Mouse (Mus musculus): ENCODE measurements around the gene Bcl7a.

The Bcl7a gene

GRCm38 (mm10) chr5:123343707-123344627, at the start of gene Bcl7a:
Bcl7a (plus strand) TSS chr5:123343834.
- DNase-seq (ENCODE audit: low spot score) = peak; percentile 87

- DNase-seq (ENCODE audit: low spot score) = peak; percentile 31
Observed at GRCm38 (mm10) chr5:123294653-123295052, 49.0 kb upstream of the Bcl7a start.

GRCm38 (mm10) chr5:123296224-123296806, 47.3 kb upstream of the Bcl7a start:
- no peak for DNase-seq (ENCODE audit: low spot score)

GRCm38 (mm10) chr5:123296972-123297754, 46.5 kb upstream of the Bcl7a start:
- no peak for DNase-seq (ENCODE audit: low spot score)

GRCm38 (mm10) chr5:123297830-123298229, 45.8 kb upstream of the Bcl7a start:
- DNase-seq (ENCODE audit: low spot score) = no peak

GRCm38 (mm10) chr5:123298526-123298925, 45.1 kb upstream of the Bcl7a start:
- DNase-seq (ENCODE audit: low spot score) = no peak

GRCm38 (mm10) chr5:123300496-123301034, 43.1 kb upstream of the Bcl7a start:
- no peak for DNase-seq (ENCODE audit: low spot score)

GRCm38 (mm10) chr5:123301780-123302521, 41.7 kb upstream of the Bcl7a start:
- DNase-seq (ENCODE audit: low spot score) = peak; percentile 34

GRCm38 (mm10) chr5:123307630-123308282, 35.9 kb upstream of the Bcl7a start:
- DNase-seq (ENCODE audit: low spot score) = no peak

GRCm38 (mm10) chr5:123309816-123310215, 33.8 kb upstream of the Bcl7a start:
- DNase-seq (ENCODE audit: low spot score) = no peak

- no peak for DNase-seq (ENCODE audit: low spot score)
Observed at GRCm38 (mm10) chr5:123310221-123310620, 33.4 kb upstream of the Bcl7a start.

GRCm38 (mm10) chr5:123313058-123313630, 30.5 kb upstream of the Bcl7a start:
- no peak for DNase-seq (ENCODE audit: low spot score)

GRCm38 (mm10) chr5:123313851-123314380, 29.7 kb upstream of the Bcl7a start:
- no peak for DNase-seq (ENCODE audit: low spot score)

- DNase-seq (ENCODE audit: low spot score) = no peak
Observed at GRCm38 (mm10) chr5:123315219-123315866, 28.3 kb upstream of the Bcl7a start.

GRCm38 (mm10) chr5:123317992-123318391, 25.6 kb upstream of the Bcl7a start:
- no peak for DNase-seq (ENCODE audit: low spot score)

GRCm38 (mm10) chr5:123320136-123320535, 23.5 kb upstream of the Bcl7a start:
- no peak for DNase-seq (ENCODE audit: low spot score)

- no peak for DNase-seq (ENCODE audit: low spot score)
Observed at GRCm38 (mm10) chr5:123324242-123324641, 19.4 kb upstream of the Bcl7a start.

- DNase-seq (ENCODE audit: low spot score) = no peak
Observed at GRCm38 (mm10) chr5:123326006-123326750, 17.5 kb upstream of the Bcl7a start.

- no peak for DNase-seq (ENCODE audit: low spot score)
Observed at GRCm38 (mm10) chr5:123326751-123327148, 16.9 kb upstream of the Bcl7a start.

All from adipocyte (in vitro differentiated cells).